Mouse (Mus musculus) hindbrain, embryonic 11.5 days (tissue): ENCODE data around the gene Ube2t. TPM values are rescaled to one million over a fixed set of nuclear protein-coding genes. Genes with fewer than 3 reads are reported as not detected.

Experiments used
- ATAC-seq: fragments of 200-750 bp; cut with Nextera tagmentation; 2 replicates; pipeline ENCODE4 v1.8.0; 2017; ENCODE audit warnings: mild to moderate bottlenecking, moderate TSS enrichment, moderate library complexity; ENCODE audit not compliant: low FRiP score
- DNase-seq: peaks from one replicate; pipeline ENCODE4 v3.0.0-alpha.2; 2015; ENCODE audit warnings: low spot score
- H3K27ac ChIP-seq: fragments of 300-500 bp; sonication (generic); 2 replicates; pipeline ENCODE4 v1.5.1; 2014; ENCODE audit warnings: mild to moderate bottlenecking, low read depth, low read length
- H3K27me3 ChIP-seq: fragments of 300-500 bp; sonication (generic); 2 replicates; pipeline ENCODE4 v1.6.1; 2014; ENCODE audit warnings: mild to moderate bottlenecking, low read length, moderate library complexity, mixed read lengths; ENCODE audit not compliant: control insufficient read depth, insufficient read depth
- H3K36me3 ChIP-seq: fragments of 300-500 bp; sonication (generic); 2 replicates; pipeline ENCODE4 v1.6.1; 2014; ENCODE audit warnings: mild to moderate bottlenecking, low read length, moderate library complexity, mixed read lengths; ENCODE audit not compliant: control insufficient read depth, insufficient read depth
- H3K4me1 ChIP-seq: fragments of 300-500 bp; sonication (generic); replicated peaks from 2 replicates; pipeline ENCODE4 v1.6.1; 2014; ENCODE audit warnings: low read length, mixed read lengths; ENCODE audit not compliant: control insufficient read depth, insufficient read depth
- H3K4me2 ChIP-seq: fragments of 300-500 bp; sonication (generic); replicated peaks from 2 replicates; pipeline ENCODE4 v1.6.1; 2014; ENCODE audit warnings: mild to moderate bottlenecking, low read depth, low read length
- H3K4me3 ChIP-seq: fragments of 300-500 bp; sonication (generic); 2 replicates; pipeline ENCODE4 v1.5.1; 2014; ENCODE audit warnings: low read depth, low read length
- H3K9ac ChIP-seq: fragments of 300-500 bp; sonication (generic); 2 replicates; pipeline ENCODE4 v1.6.1; 2014; ENCODE audit warnings: low read depth, low read length
- H3K9me3 ChIP-seq: fragments of 300-500 bp; sonication (generic); 2 replicates; pipeline ENCODE4 v1.6.1; 2016; ENCODE audit warnings: low read length; ENCODE audit not compliant: control insufficient read depth
- WGBS: fragments of 180-500 bp; shearing (Covaris S2); extraction: QIAGEN DNeasy Blood & Tissue Kit; methylation state at CpG from one replicate; pipeline ENCODE4 v1.1.7; 2014; 5-methylcytosine and 5-hydroxymethylcytosine counted together
- polyA plus RNA-seq: library from polyadenylated mRNA; unstranded; fragments of >200 nt; fragmentation: Nextera tagmentation; extraction: Ambion mirVana; gene quantifications from 2 replicates; pipeline ENCODE4 v1.2.1, GENCODE M21; 2014

Gene Ube2t
- polyA plus RNA-seq, 1 experiment from 2014 or later: 40.9 TPM

- 30% methylated on average over 48 of the region's 48 CpGs for WGBS
- no peaks in the 10 kb centered on the region for H3K9me3 ChIP-seq
Observed at GRCm38 (mm10) chr1:134987173-134987961, 25.0 kb downstream of the Ube2t start.

GRCm38 (mm10) chr1:134987962-134988341, 25.6 kb downstream of the Ube2t start:
- no peaks in the 10 kb centered on the region for H3K9me3 ChIP-seq
- ATAC-seq: no peak; the same call in 1 of the 2 replicates
- peak overlapping the region; percentile 59 for H3K9ac ChIP-seq
- peak overlapping the region; percentile 24 for H3K4me3 ChIP-seq
- peak overlapping the region; percentile 69 for H3K4me2 ChIP-seq
- no peaks in the 10 kb centered on the region for H3K36me3 ChIP-seq
- 7% methylated on average over 14 of the region's 14 CpGs for WGBS
- H3K27me3 ChIP-seq: no peaks in the 10 kb centered on the region; the same call in 1 of the 2 replicates
- DNase-seq: no peak
- no peak overlapping the region for H3K27ac ChIP-seq
- H3K4me1 ChIP-seq: no peaks in the 10 kb centered on the region

More at GRCm38 (mm10) chr1:134987173-134987961, 25.0 kb downstream of the Ube2t start:
- ATAC-seq: peak; percentile 80
- Histone ChIP-seq H3K4me2 (peak overlapping the region; percentile 69), H3K4me1 (no peaks in the 10 kb centered on the region), H3K4me3 (peak overlapping the region; percentile 24), H3K27me3 (no peaks in the 10 kb centered on the region; the same call in 1 of the 2 replicates), H3K27ac (no peak overlapping the region), H3K36me3 (no peaks in the 10 kb centered on the region), H3K9ac (peak overlapping the region; percentile 59)
- peak; percentile 85 for DNase-seq

- 7% methylated on average over 7 of the region's 7 CpGs for WGBS
- no peaks in the 10 kb centered on the region for H3K9me3 ChIP-seq
- H3K4me1 ChIP-seq: no peaks in the 10 kb centered on the region
- DNase-seq: peak; percentile 92
- ATAC-seq: no peak
- H3K36me3 ChIP-seq: no peaks in the 10 kb centered on the region
- no peak overlapping the region for H3K27ac ChIP-seq
- no peak overlapping the region for H3K4me3 ChIP-seq
- no peak overlapping the region for H3K4me2 ChIP-seq
- H3K9ac ChIP-seq: no peak overlapping the region
- no peaks in the 10 kb centered on the region; the same call in 1 of the 2 replicates for H3K27me3 ChIP-seq
Observed at GRCm38 (mm10) chr1:134989372-134989771, 27.0 kb downstream of the Ube2t start.

GRCm38 (mm10) chr1:134992046-134992645, 29.8 kb downstream of the Ube2t start:
- H3K9ac ChIP-seq: no peak overlapping the region
- H3K27ac ChIP-seq: no peak overlapping the region
- no peaks in the 10 kb centered on the region for H3K27me3 ChIP-seq
- no peak overlapping the region for H3K4me3 ChIP-seq
- H3K9me3 ChIP-seq: no peaks in the 10 kb centered on the region
- H3K4me2 ChIP-seq: no peak overlapping the region
- no peak for ATAC-seq
- H3K4me1 ChIP-seq: no peaks in the 10 kb centered on the region
- WGBS: 50% methylated on average over 8 of the region's 8 CpGs
- DNase-seq: no peak
- H3K36me3 ChIP-seq: no peaks in the 10 kb centered on the region

- Histone ChIP-seq H3K36me3 (no peaks in the 10 kb centered on the region), H3K27me3 (no peaks in the 10 kb centered on the region), H3K9ac (no peak overlapping the region), H3K9me3 (no peaks in the 10 kb centered on the region), H3K27ac (no peak overlapping the region), H3K4me2 (no peak overlapping the region), H3K4me1 (no peaks in the 10 kb centered on the region), H3K4me3 (no peak overlapping the region)
- ATAC-seq (no peak), DNase-seq (no peak)
- 83% methylated on average over 3 of the region's 3 CpGs for WGBS
Observed at GRCm38 (mm10) chr1:134994739-134995138, 32.4 kb downstream of the Ube2t start.

GRCm38 (mm10) chr1:134995437-134995836, 33.1 kb downstream of the Ube2t start:
- H3K4me1 ChIP-seq: no peaks in the 10 kb centered on the region
- no peak for ATAC-seq
- H3K9ac ChIP-seq: no peak overlapping the region
- no peak overlapping the region for H3K4me3 ChIP-seq
- no peaks in the 10 kb centered on the region for H3K36me3 ChIP-seq
- H3K27me3 ChIP-seq: no peaks in the 10 kb centered on the region
- no peak overlapping the region for H3K4me2 ChIP-seq
- no peaks in the 10 kb centered on the region for H3K9me3 ChIP-seq
- H3K27ac ChIP-seq: no peak overlapping the region
- no peak for DNase-seq
- WGBS: 60% methylated on average over 4 of the region's 4 CpGs

GRCm38 (mm10) chr1:134995954-134996353, 33.6 kb downstream of the Ube2t start:
- no peak overlapping the region for H3K4me2 ChIP-seq
- H3K27ac ChIP-seq: no peak overlapping the region
- H3K9me3 ChIP-seq: no peaks in the 10 kb centered on the region
- no peaks in the 10 kb centered on the region for H3K4me1 ChIP-seq
- no peak overlapping the region for H3K9ac ChIP-seq
- no peak overlapping the region for H3K4me3 ChIP-seq
- DNase-seq: no peak
- no peaks in the 10 kb centered on the region for H3K36me3 ChIP-seq
- no peaks in the 10 kb centered on the region for H3K27me3 ChIP-seq
- no peak for ATAC-seq
- 21% methylated on average over 1 of the region's 1 CpGs for WGBS

- DNase-seq (no peak), ATAC-seq (no peak)
- H3K4me1 ChIP-seq: no peaks in the 10 kb centered on the region
- no peaks in the 10 kb centered on the region for H3K9me3 ChIP-seq
- no peak overlapping the region for H3K4me2 ChIP-seq
- H3K4me3 ChIP-seq: no peak overlapping the region
- H3K27me3 ChIP-seq: no peaks in the 10 kb centered on the region
- H3K36me3 ChIP-seq: no peaks in the 10 kb centered on the region
- WGBS: 88% methylated on average over 7 of the region's 7 CpGs
- no peak overlapping the region for H3K9ac ChIP-seq
- H3K27ac ChIP-seq: no peak overlapping the region
Observed at GRCm38 (mm10) chr1:134996471-134996870, 34.1 kb downstream of the Ube2t start.

- no peak for ATAC-seq
- Histone ChIP-seq H3K9me3 (no peaks in the 10 kb centered on the region), H3K9ac (no peak overlapping the region), H3K36me3 (no peaks in the 10 kb centered on the region), H3K4me1 (no peaks in the 10 kb centered on the region), H3K4me3 (no peak overlapping the region), H3K27me3 (no peaks in the 10 kb centered on the region), H3K4me2 (no peak overlapping the region), H3K27ac (no peak overlapping the region)
- 82% methylated on average over 5 of the region's 5 CpGs for WGBS
- no peak for DNase-seq
Observed at GRCm38 (mm10) chr1:134997568-134997967, 35.2 kb downstream of the Ube2t start.
